8 mouse cellular contexts compared by ENCODE assay signal in the genomic region with DNA sequence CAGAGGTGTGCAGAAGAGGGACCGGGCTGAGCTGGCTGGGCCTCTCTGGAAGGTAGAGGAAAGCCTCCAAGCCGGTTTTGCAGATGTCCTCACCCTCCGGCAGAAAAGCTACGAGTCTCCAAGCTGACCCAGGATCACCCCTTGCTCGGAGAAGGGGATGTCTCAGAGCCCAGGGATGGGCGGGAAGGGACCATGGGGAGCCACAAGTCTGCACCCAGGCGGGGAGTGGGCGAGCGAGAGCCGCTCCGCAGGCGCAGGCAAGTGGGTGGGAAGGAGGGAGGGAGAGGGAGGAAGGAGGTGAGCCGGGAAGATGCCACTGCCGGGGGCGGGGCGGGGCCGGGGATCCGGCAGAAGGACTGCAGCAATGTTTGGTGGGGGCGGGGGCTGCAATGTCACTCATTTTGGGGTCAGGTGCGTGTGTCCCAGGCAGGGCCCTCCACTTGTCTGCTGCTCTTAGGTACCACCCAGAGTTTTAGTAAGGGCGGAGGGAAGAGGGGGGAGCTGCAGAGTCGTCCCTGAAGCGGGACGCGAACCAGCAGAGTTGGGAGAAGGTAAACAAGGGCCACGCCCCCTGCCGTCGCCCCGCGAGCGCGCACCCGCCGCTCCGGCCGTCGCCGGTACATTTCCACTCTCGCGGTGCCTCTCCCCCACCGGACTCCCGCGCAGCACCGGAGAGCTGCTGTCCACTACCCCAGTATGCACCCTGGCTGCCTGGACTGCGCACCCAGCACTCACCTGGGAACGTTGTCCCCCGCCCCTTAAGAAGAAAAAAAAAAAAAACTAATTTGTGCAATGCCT. TPM values are rescaled to one million over a fixed set of nuclear protein-coding genes. Genes with fewer than 3 reads are reported as not detected.
DNase-seq lines count a peak whose midpoint lies in the region; ATAC-seq and TF ChIP-seq lines count a peak whose summit lies in the region.

No protein-coding gene starts in this region.

- no peaks in the 10 kb centered on the region for H3K9me3 ChIP-seq in heart, embryonic 11.5 days (replicated peaks; ENCODE audit: control insufficient read depth, low read length)
- no peaks in the 10 kb centered on the region for H3K9me3 ChIP-seq in kidney, embryonic 16.5 days (ENCODE audit: low read length)
- no peaks in the 10 kb centered on the region for H3K9me3 ChIP-seq in midbrain, postnatal 0 days (ENCODE audit: low read length)

- DNase-seq in A20 (ENCODE audit: low read depth, low spot score) = peak; percentile 92
- DNase-seq in adrenal gland, postnatal 36 days = peak; percentile 80 to 88
- peak; percentile 71 for DNase-seq in liver
- peak; percentile 63 for DNase-seq in midbrain, postnatal 0 days (ENCODE audit: low spot score)
- peak; percentile 67 to 72 for DNase-seq in spleen, postnatal 36 days (ENCODE audit: low spot score in 2 of 2)

- peak overlapping the region; percentile 66 for H3K9ac ChIP-seq in heart, embryonic 11.5 days (ENCODE audit: low read depth, low read length)
- peak overlapping the region; percentile 76 for H3K9ac ChIP-seq in kidney, embryonic 16.5 days (replicated peaks; ENCODE audit: low read length)
- peak overlapping the region; percentile 85 for H3K9ac ChIP-seq in midbrain, postnatal 0 days (replicated peaks; ENCODE audit: low read length, poor library complexity, severe bottlenecking)

- H3K27ac ChIP-seq in embryonic fibroblast, embryonic 13.5 days (ENCODE audit: insufficient read depth, low read length) = peak overlapping the region; percentile 54
- H3K27ac ChIP-seq in heart, embryonic 11.5 days (ENCODE audit: low read depth, low read length) = peak overlapping the region; percentile 64; the same call in 1 of the 2 replicates
- H3K27ac ChIP-seq in kidney, embryonic 16.5 days (ENCODE audit: low read length) = peak overlapping the region; percentile 79
- H3K27ac ChIP-seq in midbrain, postnatal 0 days (ENCODE audit: low read depth, low read length) = peak overlapping the region; percentile 80

- no peaks in the 10 kb centered on the region for H3K36me3 ChIP-seq in heart, embryonic 11.5 days (ENCODE audit: control insufficient read depth, insufficient read depth, low read length)
- H3K36me3 ChIP-seq in kidney, embryonic 16.5 days (ENCODE audit: insufficient read depth, low read length) = no peaks in the 10 kb centered on the region
- no peaks in the 10 kb centered on the region for H3K36me3 ChIP-seq in midbrain, postnatal 0 days (ENCODE audit: insufficient read depth, low read length)

- no peaks in the 10 kb centered on the region for H3K4me1 ChIP-seq in embryonic fibroblast, embryonic 13.5 days (ENCODE audit: control insufficient read depth, insufficient read depth, low read length)
- peaks cover 8% of the 10 kb centered on the region for H3K4me1 ChIP-seq in heart, embryonic 11.5 days (ENCODE audit: control insufficient read depth, insufficient read depth, low read length)
- H3K4me1 ChIP-seq in kidney, embryonic 16.5 days (ENCODE audit: insufficient read depth, low read length) = peaks cover 28% of the 10 kb centered on the region
- H3K4me1 ChIP-seq in midbrain, postnatal 0 days (ENCODE audit: insufficient read depth, low read length) = peaks cover 5% of the 10 kb centered on the region; the same call in 1 of the 2 replicates

- no peak for TF ChIP-seq CTCF in embryonic fibroblast, embryonic 13.5 days (IDR thresholded peaks at IDR 0.05; ENCODE audit: borderline replicate concordance, insufficient read depth, low read length)
- peak; percentile 22 for TF ChIP-seq CTCF in midbrain, postnatal 0 days (IDR thresholded peaks at IDR 0.05)

- peaks cover 13% of the 10 kb centered on the region for H3K27me3 ChIP-seq in heart, embryonic 11.5 days (ENCODE audit: control insufficient read depth, insufficient read depth, low read length)
- H3K27me3 ChIP-seq in kidney, embryonic 16.5 days (ENCODE audit: insufficient read depth, low read length) = peaks cover 18% of the 10 kb centered on the region
- H3K27me3 ChIP-seq in midbrain, postnatal 0 days (ENCODE audit: insufficient read depth, low read length) = no peaks in the 10 kb centered on the region

- under 1% methylated on average over 42 of the region's 47 CpGs for whole genome bisulfite sequencing in heart, embryonic 11.5 days (ENCODE audit: insufficient replicate concordance)
- WGBS in kidney, embryonic 16.5 days = under 1% methylated on average over 46 of the region's 47 CpGs
- under 1% methylated on average over 40 of the region's 47 CpGs for WGBS in midbrain, postnatal 0 days

- peak overlapping the region; percentile 52 for H3K4me3 ChIP-seq in embryonic fibroblast, embryonic 13.5 days (ENCODE audit: insufficient read depth, low read length)
- peak overlapping the region; percentile 60 for H3K4me3 ChIP-seq in heart, embryonic 11.5 days (ENCODE audit: low read depth, low read length)
- peak overlapping the region; percentile 71 for H3K4me3 ChIP-seq in kidney, embryonic 16.5 days (ENCODE audit: low read length)
- H3K4me3 ChIP-seq in midbrain, postnatal 0 days (ENCODE audit: low read depth, low read length) = peak overlapping the region; percentile 71

- peak; percentile 31 for ATAC-seq in heart, embryonic 11.5 days (replicated peaks; ENCODE audit: insufficient number of reproducible peaks, low FRiP score, low TSS enrichment)
- ATAC-seq in kidney, embryonic 16.5 days (ENCODE audit: low FRiP score, low TSS enrichment) = peak; percentile 64
- ATAC-seq in midbrain, postnatal 0 days (ENCODE audit: low FRiP score) = peak; percentile 47

- H3K4me2 ChIP-seq in heart, embryonic 11.5 days = peak overlapping the region; percentile 92
- peak overlapping the region; percentile 97 for H3K4me2 ChIP-seq in kidney, embryonic 16.5 days (replicated peaks; ENCODE audit: low read depth, low read length)
- H3K4me2 ChIP-seq in midbrain, postnatal 0 days (ENCODE audit: low read depth, low read length, poor library complexity, severe bottlenecking) = peak overlapping the region; percentile 99

- TF ChIP-seq POLR2A in embryonic fibroblast, embryonic 13.5 days (IDR thresholded peaks at IDR 0.05; ENCODE audit: low read depth, low read length) = 0 out of 2 replicates have a peak, but pooled peaks have one; percentile 34

RNA-seq across cellular contexts. Expression of gene Jade2, which starts 1.4 kb away (rescaled TPM):
- total RNA-seq in adrenal gland, postnatal 36 days (2021) = 10 to 100 TPM; 17.8 to 18.3 TPM
- polyA plus RNA-seq in embryonic fibroblast, embryonic 13.5 days (2011; ENCODE audit: insufficient read length, low read depth, missing spikeins) = 3.7 and 5.8 TPM in 2 replicates
- 0.21 and 0.46 TPM in 2 replicates for polyA plus RNA-seq in heart, embryonic 11.5 days (2014; fragmentation: Nextera tagmentation; extraction: Ambion mirVana)
- 0.87 and 1.1 TPM in 2 replicates for polyA plus RNA-seq in kidney, embryonic 16.5 days (2015; fragmentation: Nextera tagmentation; extraction: Ambion mirVana)
- 3.6 and 3.7 TPM in 2 replicates for total RNA-seq in midbrain, postnatal 0 days (2014; rRNA removed)
- 0.95 and 0.98 TPM in 2 replicates for polyA plus RNA-seq in midbrain, postnatal 0 days (2015; fragmentation: Nextera tagmentation; extraction: Ambion mirVana)

Comparison
In these comparisons a context has a peak if more than half of its experiments do, and no peak if none do; other contexts are left out.
1. Peak in every context shown above with its lines: DNase-seq, ATAC-seq, H3K4me3 ChIP-seq and H3K27ac ChIP-seq.